Mouse (Mus musculus): ENCODE measurements around the gene Dab1. TPM values are rescaled to one million over a fixed set of nuclear protein-coding genes. Genes with fewer than 3 reads are reported as not detected.

Dab1 gene
- 0.80 and 3.6 TPM in 2 replicates for polyA plus RNA-seq (2016; fragmentation: Nextera tagmentation; extraction: Ambion mirVana)

- under 1% methylated on average over 41 of the region's 41 CpGs for WGBS
- no peaks in the 10 kb centered on the region for H3K9me3 ChIP-seq
These were observed at the start of gene Dab1 for GRCm38 (mm10) chr4:103619321-103619945. TSS of gene Dab1 (plus strand) at chr4:103619359.

GRCm38 (mm10) chr4:103571721-103572352 is 47.3 kb upstream of the Dab1 start:
- Histone ChIP-seq H3K36me3 (no peaks in the 10 kb centered on the region), H3K27me3 (ENCODE audit: insufficient read depth, poor library complexity, severe bottlenecking) (no peaks in the 10 kb centered on the region), H3K9me3 (no peaks in the 10 kb centered on the region), H3K4me1 (no peaks in the 10 kb centered on the region), H3K4me3 (no peak overlapping the region), H3K27ac (no peak overlapping the region)
- WGBS, result 56% methylated on average over 4 of the region's 4 CpGs
- DNase-seq (ENCODE audit: low spot score), result no peak

More at GRCm38 (mm10) chr4:103619321-103619945, at the start of gene Dab1:
- Histone ChIP-seq H3K36me3 (no peaks in the 10 kb centered on the region), H3K4me3 (peak within 1 kb of the TSS; percentile 58), H3K27me3 (ENCODE audit: insufficient read depth, poor library complexity, severe bottlenecking) (peaks cover 60% of the 10 kb centered on the region), H3K4me1 (peaks cover 9% of the 10 kb centered on the region), H3K27ac (no peak within 1 kb of the TSS)
- no peak for DNase-seq (ENCODE audit: low spot score)

GRCm38 (mm10) chr4:103575556-103575955 is 43.6 kb upstream of the Dab1 start:
- H3K4me1 ChIP-seq, result no peaks in the 10 kb centered on the region
- no peak overlapping the region for H3K27ac ChIP-seq
- H3K36me3 ChIP-seq, result no peaks in the 10 kb centered on the region
- no peak overlapping the region for H3K4me3 ChIP-seq
- no peak for DNase-seq (ENCODE audit: low spot score)
- 87% methylated on average over 2 of the region's 2 CpGs for WGBS
- no peaks in the 10 kb centered on the region for H3K9me3 ChIP-seq
- H3K27me3 ChIP-seq (ENCODE audit: insufficient read depth, poor library complexity, severe bottlenecking), result no peaks in the 10 kb centered on the region

GRCm38 (mm10) chr4:103576305-103576704 is 42.9 kb upstream of the Dab1 start:
- H3K4me1 ChIP-seq, result no peaks in the 10 kb centered on the region
- H3K9me3 ChIP-seq, result no peaks in the 10 kb centered on the region
- DNase-seq (ENCODE audit: low spot score), result no peak
- no peak overlapping the region for H3K27ac ChIP-seq
- H3K4me3 ChIP-seq, result no peak overlapping the region
- WGBS, result 78% methylated on average over 6 of the region's 6 CpGs
- H3K36me3 ChIP-seq, result no peaks in the 10 kb centered on the region
- no peaks in the 10 kb centered on the region for H3K27me3 ChIP-seq (ENCODE audit: insufficient read depth, poor library complexity, severe bottlenecking)

GRCm38 (mm10) chr4:103577111-103577815 is 41.9 kb upstream of the Dab1 start:
- Histone ChIP-seq H3K27me3 (ENCODE audit: insufficient read depth, poor library complexity, severe bottlenecking) (no peaks in the 10 kb centered on the region), H3K9me3 (no peaks in the 10 kb centered on the region), H3K36me3 (no peaks in the 10 kb centered on the region), H3K4me3 (no peak overlapping the region), H3K4me1 (no peaks in the 10 kb centered on the region), H3K27ac (no peak overlapping the region)
- no peak for DNase-seq (ENCODE audit: low spot score)
- 75% methylated on average over 4 of the region's 4 CpGs for WGBS

GRCm38 (mm10) chr4:103577821-103578220 is 41.3 kb upstream of the Dab1 start:
- no peaks in the 10 kb centered on the region for H3K36me3 ChIP-seq
- no peak overlapping the region for H3K27ac ChIP-seq
- H3K27me3 ChIP-seq (ENCODE audit: insufficient read depth, poor library complexity, severe bottlenecking), result no peaks in the 10 kb centered on the region
- no peak for DNase-seq (ENCODE audit: low spot score)
- H3K9me3 ChIP-seq, result no peaks in the 10 kb centered on the region
- 75% methylated on average over 7 of the region's 7 CpGs for WGBS
- no peaks in the 10 kb centered on the region for H3K4me1 ChIP-seq
- no peak overlapping the region for H3K4me3 ChIP-seq

- no peaks in the 10 kb centered on the region for H3K9me3 ChIP-seq
- no peaks in the 10 kb centered on the region for H3K27me3 ChIP-seq (ENCODE audit: insufficient read depth, poor library complexity, severe bottlenecking)
- DNase-seq (ENCODE audit: low spot score), result no peak
- H3K36me3 ChIP-seq, result no peaks in the 10 kb centered on the region
- 82% methylated on average over 9 of the region's 9 CpGs for WGBS
- H3K4me3 ChIP-seq, result no peak overlapping the region
- H3K4me1 ChIP-seq, result no peaks in the 10 kb centered on the region
- H3K27ac ChIP-seq, result no peak overlapping the region
These were observed 39.1 kb upstream of the Dab1 start for GRCm38 (mm10) chr4:103580021-103580420.

- no peak overlapping the region for H3K4me3 ChIP-seq
- H3K27me3 ChIP-seq (ENCODE audit: insufficient read depth, poor library complexity, severe bottlenecking), result peaks cover 29% of the 10 kb centered on the region
- peaks cover 6% of the 10 kb centered on the region for H3K4me1 ChIP-seq
- H3K27ac ChIP-seq, result no peak overlapping the region
- no peaks in the 10 kb centered on the region for H3K9me3 ChIP-seq
- WGBS, result 76% methylated on average over 3 of the region's 3 CpGs
- no peaks in the 10 kb centered on the region for H3K36me3 ChIP-seq
- no peak for DNase-seq (ENCODE audit: low spot score)
These were observed 4.1 kb upstream of the Dab1 start for GRCm38 (mm10) chr4:103615011-103615410.

GRCm38 (mm10) chr4:103619946-103620371 is 800 bp downstream of the Dab1 start:
- peaks cover 9% of the 10 kb centered on the region for H3K4me1 ChIP-seq
- H3K27ac ChIP-seq, result no peak overlapping the region
- DNase-seq (ENCODE audit: low spot score), result no peak
- H3K36me3 ChIP-seq, result no peaks in the 10 kb centered on the region
- no peaks in the 10 kb centered on the region for H3K9me3 ChIP-seq
- peak overlapping the region; percentile 58 for H3K4me3 ChIP-seq
- peaks cover 60% of the 10 kb centered on the region for H3K27me3 ChIP-seq (ENCODE audit: insufficient read depth, poor library complexity, severe bottlenecking)
- under 1% methylated on average over 28 of the region's 28 CpGs for WGBS

GRCm38 (mm10) chr4:103620590-103621155 is 1.5 kb downstream of the Dab1 start:
- peak overlapping the region; percentile 58 for H3K4me3 ChIP-seq
- 23% methylated on average over 18 of the region's 18 CpGs for WGBS
- H3K4me1 ChIP-seq, result peaks cover 9% of the 10 kb centered on the region
- H3K9me3 ChIP-seq, result no peaks in the 10 kb centered on the region
- DNase-seq (ENCODE audit: low spot score), result no peak
- no peaks in the 10 kb centered on the region for H3K36me3 ChIP-seq
- H3K27ac ChIP-seq, result no peak overlapping the region
- H3K27me3 ChIP-seq (ENCODE audit: insufficient read depth, poor library complexity, severe bottlenecking), result peaks cover 60% of the 10 kb centered on the region

GRCm38 (mm10) chr4:103621586-103621985 is 2.4 kb downstream of the Dab1 start:
- Histone ChIP-seq H3K9me3 (no peaks in the 10 kb centered on the region), H3K27ac (no peak overlapping the region), H3K4me3 (no peak overlapping the region), H3K27me3 (ENCODE audit: insufficient read depth, poor library complexity, severe bottlenecking) (peaks cover 60% of the 10 kb centered on the region), H3K4me1 (peaks cover 9% of the 10 kb centered on the region), H3K36me3 (no peaks in the 10 kb centered on the region)
- DNase-seq (ENCODE audit: low spot score), result no peak
- WGBS, result 28% methylated on average over 5 of the region's 5 CpGs

GRCm38 (mm10) chr4:103630177-103630576 is 11.0 kb downstream of the Dab1 start:
- Histone ChIP-seq H3K27ac (no peak overlapping the region), H3K27me3 (ENCODE audit: insufficient read depth, poor library complexity, severe bottlenecking) (peaks cover 13% of the 10 kb centered on the region), H3K4me3 (no peak overlapping the region), H3K36me3 (no peaks in the 10 kb centered on the region), H3K4me1 (no peaks in the 10 kb centered on the region), H3K9me3 (no peaks in the 10 kb centered on the region)
- DNase-seq (ENCODE audit: low spot score), result no peak
- 74% methylated on average over 4 of the region's 4 CpGs for WGBS

Data from heart, embryonic 10.5 days (tissue).